Mouse (Mus musculus): ENCODE measurements around the gene Sun3. TPM values are rescaled to one million over a fixed set of nuclear protein-coding genes. Genes with fewer than 3 reads are reported as not detected.

Sun3 gene
- polyA plus RNA-seq (2016; fragmentation: Nextera tagmentation; extraction: Ambion mirVana): not detected in 2 replicates

GRCm38 (mm10) chr11:9048703-9049060, at the start of gene Sun3:
Gene Sun3, minus strand, starts transcription at chr11:9048991.
- Histone ChIP-seq H3K9me3 (no peaks in the 10 kb centered on the region), H3K27me3 (replicated peaks; ENCODE audit: low read depth, poor library complexity, severe bottlenecking) (peaks cover 32% of the 10 kb centered on the region), H3K36me3 (replicated peaks) (no peaks in the 10 kb centered on the region), H3K4me3 (peak within 1 kb of the TSS; percentile 65), H3K27ac (replicated peaks) (no peak within 1 kb of the TSS; the same call in 1 of the 2 replicates), H3K4me1 (peaks cover 6% of the 10 kb centered on the region)
- DNase-seq (ENCODE audit: low spot score): no peak
- 1% methylated on average over 18 of the region's 18 CpGs for WGBS

GRCm38 (mm10) chr11:9076444-9076843, 27.7 kb upstream of the Sun3 start:
- no peaks in the 10 kb centered on the region for H3K9me3 ChIP-seq
- WGBS: 92% methylated on average over 3 of the region's 3 CpGs
- no peaks in the 10 kb centered on the region for H3K36me3 ChIP-seq (replicated peaks)
- H3K27ac ChIP-seq (replicated peaks): no peak overlapping the region
- no peaks in the 10 kb centered on the region for H3K4me1 ChIP-seq
- no peaks in the 10 kb centered on the region for H3K27me3 ChIP-seq (replicated peaks; ENCODE audit: low read depth, poor library complexity, severe bottlenecking)
- H3K4me3 ChIP-seq: no peak overlapping the region
- DNase-seq (ENCODE audit: low spot score): no peak

GRCm38 (mm10) chr11:9060484-9060883, 11.7 kb upstream of the Sun3 start:
- WGBS: 68% methylated on average over 5 of the region's 5 CpGs
- Histone ChIP-seq H3K4me1 (no peaks in the 10 kb centered on the region), H3K27me3 (replicated peaks; ENCODE audit: low read depth, poor library complexity, severe bottlenecking) (no peaks in the 10 kb centered on the region)

GRCm38 (mm10) chr11:9060029-9060428, 11.2 kb upstream of the Sun3 start:
- H3K4me1 ChIP-seq: no peaks in the 10 kb centered on the region
- DNase-seq (ENCODE audit: low spot score): no peak
- no peaks in the 10 kb centered on the region for H3K36me3 ChIP-seq (replicated peaks)
- no peaks in the 10 kb centered on the region for H3K9me3 ChIP-seq
- no peaks in the 10 kb centered on the region for H3K27me3 ChIP-seq (replicated peaks; ENCODE audit: low read depth, poor library complexity, severe bottlenecking)
- 81% methylated on average over 1 of the region's 1 CpGs for WGBS
- no peak overlapping the region for H3K27ac ChIP-seq (replicated peaks)
- no peak overlapping the region for H3K4me3 ChIP-seq

More at GRCm38 (mm10) chr11:9060484-9060883, 11.7 kb upstream of the Sun3 start:
- H3K4me3 ChIP-seq: no peak overlapping the region
- no peaks in the 10 kb centered on the region for H3K36me3 ChIP-seq (replicated peaks)
- DNase-seq (ENCODE audit: low spot score): no peak
- H3K9me3 ChIP-seq: no peaks in the 10 kb centered on the region
- H3K27ac ChIP-seq (replicated peaks): no peak overlapping the region

- H3K27me3 ChIP-seq (replicated peaks; ENCODE audit: low read depth, poor library complexity, severe bottlenecking): no peaks in the 10 kb centered on the region
- WGBS: 94% methylated on average over 4 of the region's 4 CpGs
Measured at GRCm38 (mm10) chr11:9057711-9058110, 8.9 kb upstream of the Sun3 start.

GRCm38 (mm10) chr11:9056937-9057336, 8.1 kb upstream of the Sun3 start:
- no peak overlapping the region for H3K4me3 ChIP-seq
- no peaks in the 10 kb centered on the region for H3K36me3 ChIP-seq (replicated peaks)
- WGBS: 85% methylated on average over 2 of the region's 2 CpGs
- H3K27me3 ChIP-seq (replicated peaks; ENCODE audit: low read depth, poor library complexity, severe bottlenecking): 0 out of 2 replicates have a peak, but pooled peaks cover 2% of the 10 kb centered on the region
- DNase-seq (ENCODE audit: low spot score): no peak
- H3K27ac ChIP-seq (replicated peaks): no peak overlapping the region
- no peaks in the 10 kb centered on the region for H3K9me3 ChIP-seq
- H3K4me1 ChIP-seq: no peaks in the 10 kb centered on the region

More at GRCm38 (mm10) chr11:9057711-9058110, 8.9 kb upstream of the Sun3 start:
- DNase-seq (ENCODE audit: low spot score): no peak
- Histone ChIP-seq H3K4me3 (no peak overlapping the region), H3K4me1 (no peaks in the 10 kb centered on the region), H3K9me3 (no peaks in the 10 kb centered on the region), H3K27ac (replicated peaks) (no peak overlapping the region), H3K36me3 (replicated peaks) (no peaks in the 10 kb centered on the region)

GRCm38 (mm10) chr11:9051895-9052294, 3.1 kb upstream of the Sun3 start:
- H3K27ac ChIP-seq (replicated peaks): no peak overlapping the region
- 79% methylated on average over 2 of the region's 2 CpGs for WGBS
- no peak for DNase-seq (ENCODE audit: low spot score)

GRCm38 (mm10) chr11:9050241-9050640, 1.4 kb upstream of the Sun3 start:
- Histone ChIP-seq H3K9me3 (no peaks in the 10 kb centered on the region), H3K4me3 (no peak overlapping the region), H3K36me3 (replicated peaks) (no peaks in the 10 kb centered on the region), H3K27me3 (replicated peaks; ENCODE audit: low read depth, poor library complexity, severe bottlenecking) (peaks cover 32% of the 10 kb centered on the region), H3K4me1 (peaks cover 6% of the 10 kb centered on the region), H3K27ac (replicated peaks) (no peak overlapping the region)
- DNase-seq (ENCODE audit: low spot score): no peak
- 88% methylated on average over 4 of the region's 4 CpGs for WGBS

More at GRCm38 (mm10) chr11:9051895-9052294, 3.1 kb upstream of the Sun3 start:
- Histone ChIP-seq H3K4me1 (peaks cover 6% of the 10 kb centered on the region), H3K4me3 (no peak overlapping the region), H3K36me3 (replicated peaks) (no peaks in the 10 kb centered on the region), H3K9me3 (no peaks in the 10 kb centered on the region), H3K27me3 (replicated peaks; ENCODE audit: low read depth, poor library complexity, severe bottlenecking) (peaks cover 32% of the 10 kb centered on the region)

- peak within 1 kb of the TSS; percentile 65 for H3K4me3 ChIP-seq
- H3K27me3 ChIP-seq (replicated peaks; ENCODE audit: low read depth, poor library complexity, severe bottlenecking): peaks cover 32% of the 10 kb centered on the region
- WGBS: 4% methylated on average over 21 of the region's 21 CpGs
- no peaks in the 10 kb centered on the region for H3K9me3 ChIP-seq
- no peaks in the 10 kb centered on the region for H3K36me3 ChIP-seq (replicated peaks)
- DNase-seq (ENCODE audit: low spot score): peak; percentile 93
- H3K4me1 ChIP-seq: peaks cover 6% of the 10 kb centered on the region
- H3K27ac ChIP-seq (replicated peaks): no peak within 1 kb of the TSS; the same call in 1 of the 2 replicates
Measured at GRCm38 (mm10) chr11:9048011-9048702, 634 bp downstream of the Sun3 start, which contains the start of gene Gm11992. Gene Gm11992, plus strand, starts transcription at chr11:9048594.

GRCm38 (mm10) chr11:9047044-9047443, 1.7 kb downstream of the Sun3 start:
- H3K27ac ChIP-seq (replicated peaks): no peak overlapping the region
- no peak for DNase-seq (ENCODE audit: low spot score)
- WGBS: 87% methylated on average over 5 of the region's 5 CpGs

GRCm38 (mm10) chr11:9046546-9046945, 2.2 kb downstream of the Sun3 start:
- H3K4me1 ChIP-seq: peaks cover 6% of the 10 kb centered on the region
- peaks cover 27% of the 10 kb centered on the region for H3K27me3 ChIP-seq (replicated peaks; ENCODE audit: low read depth, poor library complexity, severe bottlenecking)
- no peak for DNase-seq (ENCODE audit: low spot score)
- H3K36me3 ChIP-seq (replicated peaks): no peaks in the 10 kb centered on the region
- 87% methylated on average over 2 of the region's 2 CpGs for WGBS
- H3K9me3 ChIP-seq: no peaks in the 10 kb centered on the region
- H3K4me3 ChIP-seq: no peak overlapping the region
- H3K27ac ChIP-seq (replicated peaks): no peak overlapping the region

More at GRCm38 (mm10) chr11:9047044-9047443, 1.7 kb downstream of the Sun3 start:
- Histone ChIP-seq H3K9me3 (no peaks in the 10 kb centered on the region), H3K4me1 (peaks cover 6% of the 10 kb centered on the region), H3K36me3 (replicated peaks) (no peaks in the 10 kb centered on the region), H3K4me3 (no peak overlapping the region), H3K27me3 (replicated peaks; ENCODE audit: low read depth, poor library complexity, severe bottlenecking) (peaks cover 32% of the 10 kb centered on the region)

GRCm38 (mm10) chr11:9031530-9031929, 17.3 kb downstream of the Sun3 start:
- WGBS: 86% methylated on average over 2 of the region's 2 CpGs
- no peak for DNase-seq (ENCODE audit: low spot score)
- Histone ChIP-seq H3K27ac (replicated peaks) (no peak overlapping the region), H3K36me3 (replicated peaks) (no peaks in the 10 kb centered on the region), H3K9me3 (no peaks in the 10 kb centered on the region), H3K4me1 (no peaks in the 10 kb centered on the region), H3K27me3 (replicated peaks; ENCODE audit: low read depth, poor library complexity, severe bottlenecking) (no peaks in the 10 kb centered on the region), H3K4me3 (no peak overlapping the region)

GRCm38 (mm10) chr11:9025211-9025610, 23.6 kb downstream of the Sun3 start:
- H3K4me3 ChIP-seq: no peak overlapping the region
- no peaks in the 10 kb centered on the region for H3K4me1 ChIP-seq
- no peaks in the 10 kb centered on the region for H3K36me3 ChIP-seq (replicated peaks)
- H3K9me3 ChIP-seq: no peaks in the 10 kb centered on the region
- WGBS: 82% methylated on average over 3 of the region's 3 CpGs
- no peaks in the 10 kb centered on the region for H3K27me3 ChIP-seq (replicated peaks; ENCODE audit: low read depth, poor library complexity, severe bottlenecking)
- no peak overlapping the region for H3K27ac ChIP-seq (replicated peaks)
- no peak for DNase-seq (ENCODE audit: low spot score)
